In genomic region chr11:115954712-115955111, GRCm38 (mm10) we compare ENCODE assay signal across 15 mouse cellular contexts. TPM values are rescaled to one million over a fixed set of nuclear protein-coding genes. Genes with fewer than 3 reads are reported as not detected.
DNase-seq lines count a peak whose midpoint lies in the region; ATAC-seq and TF ChIP-seq lines count a peak whose summit lies in the region.
"Had no signal": no experiment of that assay in that cellular context is flagged by ENCODE, and none has a peak within 500 bp of the region (broad histone marks: within the 10 kb centered on the region; RNA-seq: fewer than 3 reads in every experiment).

No protein-coding gene starts in this region.

- TF ChIP-seq EP300 in heart, adult 2 months (IDR thresholded peaks at IDR 0.05; ENCODE audit: insufficient read depth, low read depth, low read length): no peak

- no peak for TF ChIP-seq CTCF in heart, adult 2 months (IDR thresholded peaks at IDR 0.05)

- peak overlapping the region; percentile 26 for H3K27ac ChIP-seq in heart, adult 2 months
- H3K27ac ChIP-seq in neural tube, embryonic 12.5 days: 0 out of 2 replicates have a peak overlapping the region, but pooled peaks have one; percentile 6
- 0 out of 2 replicates have a peak overlapping the region, but pooled peaks have one; percentile 34 for H3K27ac ChIP-seq in intestine, embryonic 14.5 days (ENCODE audit: low read depth)
- H3K27ac ChIP-seq in stomach, embryonic 16.5 days (ENCODE audit: low read length): peak overlapping the region; percentile 91
- H3K27ac ChIP-seq: midbrain, embryonic 15.5 days had no signal

- no peaks in the 10 kb centered on the region for H3K27me3 ChIP-seq in heart, adult 2 months (ENCODE audit: control insufficient read depth, insufficient read depth, low read length)
- H3K27me3 ChIP-seq in neural tube, embryonic 12.5 days (replicated peaks): no peaks in the 10 kb centered on the region
- no peaks in the 10 kb centered on the region for H3K27me3 ChIP-seq in intestine, embryonic 14.5 days (replicated peaks; ENCODE audit: control insufficient read depth, insufficient read depth, low read length)
- no peaks in the 10 kb centered on the region for H3K27me3 ChIP-seq in stomach, embryonic 16.5 days (ENCODE audit: control insufficient read depth, insufficient read depth, low read length)
- H3K27me3 ChIP-seq: limb, embryonic 15.5 days; lung, embryonic 15.5 days; midbrain, embryonic 15.5 days had no signal

- TF ChIP-seq POLR2A in heart, adult 2 months (IDR thresholded peaks at IDR 0.05; ENCODE audit: insufficient read depth, low read depth, low read length): no peak

- ATAC-seq in neural tube, embryonic 12.5 days (ENCODE audit: low FRiP score, low read depth): no peak
- ATAC-seq in intestine, embryonic 14.5 days (replicated peaks; ENCODE audit: low FRiP score, low TSS enrichment, low read depth): no peak
- peak; percentile 35; the same call in 1 of the 2 replicates for ATAC-seq in stomach, embryonic 16.5 days (ENCODE audit: insufficient read depth, low FRiP score)
- ATAC-seq: forebrain, embryonic 14.5 days; midbrain, embryonic 15.5 days had no signal

- no peak overlapping the region for H3K9ac ChIP-seq in heart, adult 2 months (ENCODE audit: low read depth, low read length)
- H3K9ac ChIP-seq in neural tube, embryonic 12.5 days: no peak overlapping the region
- H3K9ac ChIP-seq in intestine, embryonic 14.5 days (ENCODE audit: low read length): no peak overlapping the region
- no peak overlapping the region for H3K9ac ChIP-seq in stomach, embryonic 16.5 days (ENCODE audit: low read length)
- H3K9ac ChIP-seq: limb, embryonic 15.5 days; lung, embryonic 15.5 days; midbrain, embryonic 15.5 days had no signal

- WGBS in heart, adult 2 months: 61% methylated on average over 5 of the region's 5 CpGs
- 87% methylated on average over 5 of the region's 5 CpGs for WGBS in neural tube, embryonic 12.5 days
- WGBS in intestine, embryonic 14.5 days: 76% methylated on average over 5 of the region's 5 CpGs
- 70% methylated on average over 5 of the region's 5 CpGs for WGBS in stomach, embryonic 16.5 days

- H3K9me3 ChIP-seq in neural tube, embryonic 12.5 days: no peaks in the 10 kb centered on the region
- no peaks in the 10 kb centered on the region for H3K9me3 ChIP-seq in intestine, embryonic 14.5 days (ENCODE audit: control insufficient read depth, low read length)
- H3K9me3 ChIP-seq in stomach, embryonic 16.5 days (replicated peaks; ENCODE audit: control insufficient read depth, low read length): no peaks in the 10 kb centered on the region
- H3K9me3 ChIP-seq: limb, embryonic 15.5 days; lung, embryonic 15.5 days; midbrain, embryonic 15.5 days had no signal

- H3K79me2 ChIP-seq in heart, adult 2 months (replicated peaks; ENCODE audit: control insufficient read depth, insufficient read depth, low read length): no peaks in the 10 kb centered on the region

- intact Hi-C loops in heart, adult 2 months (cut with DNase I): no loop called here

- no peak for DNase-seq in heart, adult 2 months
- DNase-seq in heart, postnatal 4 days: no peak
- no peak for DNase-seq in neural tube, embryonic 10.5 days (ENCODE audit: extremely low spot score, low spot score)
- DNase-seq in intestine, embryonic 14.5 days (ENCODE audit: low spot score): no peak
- DNase-seq in cerebellum, adult 8-10 months: no peak
- DNase-seq in layer of hippocampus, adult 9-11 months: no peak
- DNase-seq: cerebellum, adult 18-20 months; thymus, postnatal 25 days had no signal

- no peak overlapping the region for H3K4me2 ChIP-seq in neural tube, embryonic 12.5 days (replicated peaks)
- H3K4me2 ChIP-seq in intestine, embryonic 14.5 days (ENCODE audit: low read length): no peak overlapping the region
- H3K4me2 ChIP-seq in stomach, embryonic 16.5 days (ENCODE audit: low read depth, low read length): no peak overlapping the region
- H3K4me2 ChIP-seq: limb, embryonic 15.5 days; lung, embryonic 15.5 days; midbrain, embryonic 15.5 days had no signal

- no peak overlapping the region for H3K4me3 ChIP-seq in heart, adult 2 months
- no peak overlapping the region for H3K4me3 ChIP-seq in neural tube, embryonic 12.5 days
- H3K4me3 ChIP-seq in intestine, embryonic 14.5 days (ENCODE audit: low read depth, low read length): no peak overlapping the region
- no peak overlapping the region for H3K4me3 ChIP-seq in stomach, embryonic 16.5 days (replicated peaks; ENCODE audit: low read length)
- H3K4me3 ChIP-seq: limb, embryonic 15.5 days; lung, embryonic 15.5 days; midbrain, embryonic 15.5 days had no signal

- H3K36me3 ChIP-seq in heart, adult 2 months (ENCODE audit: control insufficient read depth, insufficient read depth, low read length): no peaks in the 10 kb centered on the region
- H3K36me3 ChIP-seq in neural tube, embryonic 12.5 days: peaks cover 68% of the 10 kb centered on the region
- H3K36me3 ChIP-seq in intestine, embryonic 14.5 days (ENCODE audit: control insufficient read depth, insufficient read depth, low read length): peaks cover 60% of the 10 kb centered on the region
- peaks cover 13% of the 10 kb centered on the region; the same call in 1 of the 2 replicates for H3K36me3 ChIP-seq in stomach, embryonic 16.5 days (ENCODE audit: control insufficient read depth, insufficient read depth, low read length)

- no peaks in the 10 kb centered on the region for H3K4me1 ChIP-seq in heart, adult 2 months (ENCODE audit: control insufficient read depth, insufficient read depth, low read length)
- H3K4me1 ChIP-seq in neural tube, embryonic 12.5 days: peaks cover 43% of the 10 kb centered on the region
- H3K4me1 ChIP-seq in intestine, embryonic 14.5 days (replicated peaks; ENCODE audit: control insufficient read depth, insufficient read depth, low read length): no peaks in the 10 kb centered on the region
- peaks cover 5% of the 10 kb centered on the region; the same call in 1 of the 2 replicates for H3K4me1 ChIP-seq in stomach, embryonic 16.5 days (ENCODE audit: control insufficient read depth, insufficient read depth, low read length)

RNA-seq across cellular contexts. Expression of gene Itgb4, which starts 19.8 kb away (rescaled TPM):
- 1 to 10 TPM; 2.6 to 2.9 TPM for total RNA-seq in heart, adult 2 months (2021)
- polyA plus RNA-seq in heart, adult 2 months (2012; rRNA removed): 1.9 and 3.1 TPM in 2 replicates
- 1 to 10 TPM; 5.0 to 5.4 TPM for total RNA-seq in heart, postnatal 4 days (2021)
- polyA plus RNA-seq in neural tube, embryonic 12.5 days (2016; fragmentation: Nextera tagmentation; extraction: Ambion mirVana): 0.99 and 1.4 TPM in 2 replicates
- polyA plus RNA-seq in intestine, embryonic 14.5 days (2014; fragmentation: Nextera tagmentation; extraction: Ambion mirVana): 4.8 and 5.5 TPM in 2 replicates
- polyA plus RNA-seq in stomach, embryonic 16.5 days (2015; fragmentation: Nextera tagmentation; extraction: Ambion mirVana): 18.9 and 24.4 TPM in 2 replicates

RNA-seq across cellular contexts. Expression of gene Recql5, which starts 21.4 kb away (rescaled TPM):
- total RNA-seq in heart, adult 2 months (2021): 1 to 10 TPM; 6.8 to 7.4 TPM
- 10.2 and 12.2 TPM in 2 replicates for polyA plus RNA-seq in heart, adult 2 months (2012; rRNA removed)
- 1 to 10 TPM; 8.0 to 10.0 TPM for total RNA-seq in heart, postnatal 4 days (2021)
- 24.2 and 30.2 TPM in 2 replicates for polyA plus RNA-seq in neural tube, embryonic 12.5 days (2016; fragmentation: Nextera tagmentation; extraction: Ambion mirVana)
- polyA plus RNA-seq in intestine, embryonic 14.5 days (2014; fragmentation: Nextera tagmentation; extraction: Ambion mirVana): 18.5 and 20.7 TPM in 2 replicates
- 19.5 and 19.7 TPM in 2 replicates for polyA plus RNA-seq in stomach, embryonic 16.5 days (2015; fragmentation: Nextera tagmentation; extraction: Ambion mirVana)

RNA-seq across cellular contexts. Expression of gene Sap30bp, which starts 21.6 kb away (rescaled TPM):
- 10 to 100 TPM; 16.4 to 18.1 TPM for total RNA-seq in heart, adult 2 months (2021)
- 9.1 and 10.8 TPM in 2 replicates for polyA plus RNA-seq in heart, adult 2 months (2012; rRNA removed)
- total RNA-seq in heart, postnatal 4 days (2021): 10 to 100 TPM; 25.7 to 29.0 TPM
- 53.7 and 54.8 TPM in 2 replicates for polyA plus RNA-seq in neural tube, embryonic 12.5 days (2016; fragmentation: Nextera tagmentation; extraction: Ambion mirVana)
- polyA plus RNA-seq in intestine, embryonic 14.5 days (2014; fragmentation: Nextera tagmentation; extraction: Ambion mirVana): 37.3 and 38.6 TPM in 2 replicates
- 32.0 and 35.2 TPM in 2 replicates for polyA plus RNA-seq in stomach, embryonic 16.5 days (2015; fragmentation: Nextera tagmentation; extraction: Ambion mirVana)

RNA-seq across cellular contexts. Expression of gene Smim6, which starts 42.9 kb away (rescaled TPM):
- not detected for total RNA-seq in heart, adult 2 months (2021)
- 0.29 and 0.35 TPM in 2 replicates for polyA plus RNA-seq in heart, adult 2 months (2012; rRNA removed)
- under 1 TPM in 1 of 2 experiments, not detected in 1; 0.27 TPM for total RNA-seq in heart, postnatal 4 days (2021)
- 0.83 and 1.0 TPM in 2 replicates for polyA plus RNA-seq in neural tube, embryonic 12.5 days (2016; fragmentation: Nextera tagmentation; extraction: Ambion mirVana)
- polyA plus RNA-seq in intestine, embryonic 14.5 days (2014; fragmentation: Nextera tagmentation; extraction: Ambion mirVana): 16.9 and 24.5 TPM in 2 replicates
- 57.0 and 68.4 TPM in 2 replicates for polyA plus RNA-seq in stomach, embryonic 16.5 days (2015; fragmentation: Nextera tagmentation; extraction: Ambion mirVana)
- total RNA-seq: left cerebral cortex, adult 18-20 months had no signal

RNA-seq across cellular contexts. Expression of gene Smim5, which starts 54.9 kb away (rescaled TPM):
- total RNA-seq in heart, adult 2 months (2021): 10 to 100 TPM; 10.2 to 17.8 TPM
- polyA plus RNA-seq in heart, adult 2 months (2012; rRNA removed): 21.8 and 32.8 TPM in 2 replicates
- 10 to 100 TPM; 28.7 to 29.9 TPM for total RNA-seq in heart, postnatal 4 days (2021)
- 1.8 and 2.7 TPM in 2 replicates for polyA plus RNA-seq in neural tube, embryonic 12.5 days (2016; fragmentation: Nextera tagmentation; extraction: Ambion mirVana)
- 1.1 and 2.5 TPM in 2 replicates for polyA plus RNA-seq in intestine, embryonic 14.5 days (2014; fragmentation: Nextera tagmentation; extraction: Ambion mirVana)
- polyA plus RNA-seq in stomach, embryonic 16.5 days (2015; fragmentation: Nextera tagmentation; extraction: Ambion mirVana): 6.5 and 8.5 TPM in 2 replicates

Comparison
In these comparisons a context has a peak if more than half of its experiments do, and no peak if none do; other contexts are left out.
1. H3K27ac ChIP-seq: peak in every context shown above with its lines; median percentile 91 in stomach, embryonic 16.5 days; 34 in intestine, embryonic 14.5 days; 26 in heart, adult 2 months; 6 in neural tube, embryonic 12.5 days.